Mouse (Mus musculus) R1 (cell line): ENCODE measurements around the gene Chrd.

Experiments used
- DNase-seq: peaks from one replicate; pipeline ENCODE4 v3.0.0-alpha.2; 2018; ENCODE audit warnings: low read depth, low spot score

Gene Chrd

GRCm38 (mm10) chr16:20733731-20734730 lies 1.1 kb downstream of the Chrd start, which contains the start of gene Thpo:
Thpo (minus strand) TSS chr16:20734511.
- peak; percentile 32 for DNase-seq

GRCm38 (mm10) chr16:20735651-20736050 lies 2.7 kb downstream of the Chrd start:
- DNase-seq, result no peak

- DNase-seq, result no peak
Measured at GRCm38 (mm10) chr16:20736168-20736567, 3.2 kb downstream of the Chrd start.

GRCm38 (mm10) chr16:20736823-20737222 lies 3.9 kb downstream of the Chrd start:
- DNase-seq, result no peak

- DNase-seq, result no peak
Measured at GRCm38 (mm10) chr16:20739845-20740244, 6.9 kb downstream of the Chrd start.

- DNase-seq, result no peak
Measured at GRCm38 (mm10) chr16:20746641-20747040, 13.7 kb downstream of the Chrd start.

GRCm38 (mm10) chr16:20750518-20750917 lies 17.6 kb downstream of the Chrd start:
- no peak for DNase-seq

GRCm38 (mm10) chr16:20756052-20756451 lies 23.1 kb downstream of the Chrd start:
- no peak for DNase-seq

- no peak for DNase-seq
Measured at GRCm38 (mm10) chr16:20757385-20757784, 24.5 kb downstream of the Chrd start.

GRCm38 (mm10) chr16:20761681-20762080 lies 28.8 kb downstream of the Chrd start:
- DNase-seq, result peak; percentile 43

- peak; percentile 94 for DNase-seq
Measured at GRCm38 (mm10) chr16:20765244-20765643, 32.3 kb downstream of the Chrd start.

- DNase-seq, result no peak
Measured at GRCm38 (mm10) chr16:20775021-20775420, 42.1 kb downstream of the Chrd start.

GRCm38 (mm10) chr16:20779846-20780245 lies 46.9 kb downstream of the Chrd start:
- no peak for DNase-seq

GRCm38 (mm10) chr16:20781101-20781630 lies 48.2 kb downstream of the Chrd start:
- DNase-seq, result no peak

- DNase-seq, result no peak
Measured at GRCm38 (mm10) chr16:20783891-20784290, 51.0 kb downstream of the Chrd start.

- DNase-seq, result no peak
Measured at GRCm38 (mm10) chr16:20784754-20785153, 51.8 kb downstream of the Chrd start.

GRCm38 (mm10) chr16:20786556-20786955 lies 53.6 kb downstream of the Chrd start:
- DNase-seq, result no peak

GRCm38 (mm10) chr16:20791803-20792202 lies 58.9 kb downstream of the Chrd start:
- peak; percentile 98 for DNase-seq
